Mouse (Mus musculus) CD4-positive helper T cell, adult 2 months (primary cell): Measurements from ENCODE around the gene Tubd1.

Experiments
- DNase-seq: peaks from one replicate; pipeline ENCODE4 v3.0.0-alpha.2; 2012; ENCODE audit warnings: low read depth, missing footprints, low spot score

Gene Tubd1

DNA sequence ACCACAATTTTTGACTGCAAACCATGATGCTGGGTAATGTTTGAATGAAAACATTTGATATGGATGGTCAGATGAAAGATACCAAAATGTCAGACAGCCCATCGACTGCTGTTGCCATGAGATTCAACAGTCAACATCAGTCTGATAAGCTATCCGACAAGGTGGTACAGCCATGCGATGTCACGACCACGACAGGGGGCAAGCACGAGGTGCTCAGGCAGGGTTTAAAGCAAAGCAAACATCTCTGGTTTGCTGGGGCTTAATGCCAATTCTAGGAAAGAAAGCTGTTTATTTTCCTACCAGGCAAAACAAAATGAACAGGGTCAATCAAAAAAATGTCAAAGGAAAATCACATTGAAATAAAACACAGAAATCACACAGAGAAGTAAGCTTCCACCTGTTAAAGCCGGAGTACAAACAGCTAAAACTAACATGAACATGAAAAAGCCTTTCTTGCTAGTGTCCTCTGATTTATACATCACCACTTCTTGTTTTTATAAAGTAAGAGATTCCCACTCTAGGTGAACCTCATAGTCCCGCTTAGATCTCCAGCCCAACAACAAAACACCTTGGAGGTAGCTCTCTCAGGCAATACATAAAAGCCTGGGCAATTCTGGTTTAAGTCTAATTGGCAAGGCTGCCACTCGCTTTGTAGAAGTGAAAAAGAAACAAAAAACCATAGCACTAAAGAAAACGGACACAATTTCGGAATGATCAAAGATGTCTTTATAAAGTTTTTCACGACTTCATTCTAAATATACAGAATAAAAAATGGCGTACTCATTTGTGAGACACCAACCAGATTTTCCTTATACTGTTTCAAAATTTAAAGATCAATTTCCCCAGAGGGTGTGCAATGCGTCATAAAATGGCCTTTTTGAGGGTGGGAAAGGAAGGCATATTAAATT, 39.5 kb downstream of the Tubd1 start:
- peak; percentile 56 for DNase-seq

GRCm38 (mm10) chr11:86584898-86585597, 40.3 kb downstream of the Tubd1 start:
- DNase-seq: peak; percentile 58

- peak; percentile 57 for DNase-seq
Measured at GRCm38 (mm10) chr11:86585598-86585984, 40.8 kb downstream of the Tubd1 start.

GRCm38 (mm10) chr11:86586177-86586867, 41.5 kb downstream of the Tubd1 start:
- DNase-seq: peak; percentile 84

DNA sequence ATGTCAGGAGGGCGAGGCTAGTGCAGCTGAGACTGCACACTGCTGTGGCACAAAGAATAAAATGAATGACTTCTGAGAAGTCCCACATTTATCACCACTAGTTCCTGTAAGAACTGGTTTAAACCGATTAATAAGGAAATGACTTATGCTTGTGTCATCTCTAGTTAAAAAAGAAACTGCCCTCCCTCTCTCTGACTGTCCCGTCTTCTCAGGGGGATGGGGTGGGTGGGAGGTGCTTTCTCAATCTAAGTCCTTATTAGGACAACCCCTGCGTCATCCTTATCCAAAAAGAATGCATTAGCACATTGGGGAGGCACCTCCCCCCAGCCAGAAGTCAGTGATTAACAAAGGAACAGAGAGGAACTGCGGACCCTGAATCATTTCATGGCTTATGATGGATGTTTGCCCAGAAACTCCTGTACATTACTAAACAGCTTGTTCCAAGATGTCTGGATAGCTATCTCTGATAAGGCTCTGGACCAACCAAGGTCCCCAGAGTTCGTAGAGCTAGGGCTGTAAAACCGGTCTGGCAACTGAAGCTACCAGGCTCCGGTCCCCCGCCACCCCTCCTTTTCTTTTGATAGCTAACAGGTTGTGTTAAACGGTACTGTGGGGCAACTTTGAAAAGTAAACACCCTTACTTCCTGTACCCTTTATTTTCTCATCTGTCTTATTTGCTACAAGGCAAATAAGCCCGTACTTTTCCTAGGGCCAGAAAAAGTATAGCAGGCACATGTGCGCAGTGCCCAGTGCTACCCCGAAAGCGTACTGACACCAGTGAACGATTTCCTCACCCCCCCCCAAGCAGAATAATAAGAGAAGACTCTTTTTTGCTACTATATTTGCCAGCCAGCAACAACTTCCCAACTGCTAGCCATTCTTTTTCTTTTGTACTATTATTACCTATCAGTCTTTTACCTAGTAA, 42.3 kb downstream of the Tubd1 start:
- peak; percentile 96 for DNase-seq

GRCm38 (mm10) chr11:86587830-86588229, 43.0 kb downstream of the Tubd1 start:
- peak; percentile 61 for DNase-seq

GRCm38 (mm10) chr11:86588583-86589298, 44.0 kb downstream of the Tubd1 start:
- DNase-seq: peak; percentile 25

GRCm38 (mm10) chr11:86590066-86590465, 45.3 kb downstream of the Tubd1 start:
- peak; percentile 77 for DNase-seq

DNA sequence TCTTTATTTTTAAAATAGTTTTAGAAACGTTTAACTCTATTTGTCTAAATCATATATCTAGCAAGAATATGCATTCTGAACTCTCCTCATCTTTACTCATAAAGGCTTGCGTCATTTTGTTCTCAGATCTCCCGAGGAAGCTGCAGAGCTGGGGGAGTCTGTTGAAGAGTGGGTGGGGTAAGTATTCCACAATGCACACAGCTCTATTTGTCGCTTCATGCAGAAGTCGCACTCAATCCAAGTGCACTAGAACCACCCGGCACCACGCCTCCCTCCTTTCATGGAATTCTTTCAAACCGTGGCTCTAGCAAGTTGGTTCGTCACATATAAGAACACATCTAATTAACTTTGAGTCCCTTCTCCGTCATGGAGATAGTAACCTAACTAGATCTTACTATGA, 45.8 kb downstream of the Tubd1 start:
- DNase-seq: peak; percentile 68

DNA sequence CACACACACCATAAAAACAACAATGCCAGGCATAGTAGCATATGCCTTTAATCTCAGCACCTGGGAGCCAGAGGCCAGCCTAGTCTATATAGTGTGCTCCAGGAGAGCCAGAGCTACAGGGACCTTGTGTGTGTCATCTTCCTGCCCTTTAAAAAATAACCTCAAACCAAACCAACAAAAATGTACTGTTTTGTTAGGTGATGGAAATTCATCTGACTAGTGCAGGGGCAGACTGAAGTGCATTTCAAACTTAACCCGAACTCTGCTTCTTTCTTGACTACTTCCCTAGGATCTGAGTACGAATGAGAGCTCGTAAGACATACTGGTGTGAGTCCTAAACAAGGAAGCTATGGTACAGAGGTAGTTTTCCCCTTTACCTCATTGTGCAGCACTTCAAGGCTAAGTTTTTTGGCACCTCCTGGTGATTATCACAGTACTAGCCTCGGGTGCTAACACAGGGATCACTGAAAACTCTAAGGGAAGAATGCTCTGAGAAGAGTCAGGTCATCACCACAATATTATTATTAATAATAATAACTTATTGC, 46.6 kb downstream of the Tubd1 start:
- peak; percentile 73 for DNase-seq

- DNase-seq: peak; percentile 23
Measured at GRCm38 (mm10) chr11:86591931-86592616, 47.3 kb downstream of the Tubd1 start.

GRCm38 (mm10) chr11:86592993-86593392, 48.2 kb downstream of the Tubd1 start:
- peak; percentile 89 for DNase-seq

- DNase-seq: no peak
Measured at GRCm38 (mm10) chr11:86593443-86593842, 48.7 kb downstream of the Tubd1 start.

DNA sequence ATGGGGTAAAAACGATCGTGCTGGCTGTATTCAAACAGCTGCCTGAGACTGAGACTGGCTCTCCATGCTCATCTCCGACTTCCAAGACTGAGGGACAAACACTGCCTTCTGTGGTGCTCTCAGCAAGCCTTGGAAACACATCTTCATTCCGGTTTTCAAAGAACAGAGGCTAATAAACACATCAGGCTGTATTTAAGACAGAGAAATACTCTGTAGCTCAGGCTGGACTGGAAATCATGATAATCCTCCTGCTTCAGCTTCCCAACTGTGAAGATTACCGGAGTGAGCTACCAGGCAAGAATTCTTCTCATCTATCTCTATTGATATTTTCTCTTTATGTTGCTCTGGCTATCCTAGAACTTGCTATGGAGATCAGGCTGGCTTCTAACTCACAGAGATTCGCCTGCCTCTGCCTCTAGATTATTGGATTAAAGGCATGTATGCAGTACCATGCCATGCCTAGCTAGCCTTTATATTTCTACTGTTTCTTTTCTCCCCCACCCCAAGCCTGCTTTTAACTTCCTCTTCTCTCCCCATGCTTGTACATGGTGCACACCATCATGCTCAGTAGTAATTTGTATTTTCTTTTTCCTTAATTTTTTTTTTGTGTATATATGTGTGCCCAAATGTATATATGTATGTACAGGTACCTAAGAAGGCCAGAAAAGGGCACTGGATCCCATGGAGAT, 49.5 kb downstream of the Tubd1 start:
- DNase-seq: peak; percentile 21

DNA sequence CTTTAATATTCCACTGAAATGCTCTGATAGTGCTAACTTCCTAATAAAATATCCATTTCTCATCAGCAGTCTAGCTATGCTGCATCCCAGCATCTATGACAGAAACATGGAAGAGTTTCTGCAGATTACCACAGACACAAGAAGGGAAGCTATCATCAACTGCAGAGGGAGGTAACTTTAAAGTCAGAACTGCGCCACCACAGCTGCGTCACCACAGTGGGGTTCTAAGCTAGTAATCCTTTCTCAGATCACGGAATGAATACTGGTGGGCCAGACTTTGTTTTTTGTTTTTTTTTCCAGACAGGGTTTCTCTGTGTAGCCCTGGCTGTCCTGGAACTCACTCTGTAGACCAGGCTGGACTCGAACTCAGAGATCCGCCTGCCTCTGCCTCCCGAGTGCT, 50.6 kb downstream of the Tubd1 start:
- DNase-seq: peak; percentile 79

GRCm38 (mm10) chr11:86596187-86596960, 51.6 kb downstream of the Tubd1 start:
- peak; percentile 85 for DNase-seq

- no peak for DNase-seq
Measured at GRCm38 (mm10) chr11:86596976-86597375, 52.2 kb downstream of the Tubd1 start.

GRCm38 (mm10) chr11:86598154-86598553, 53.4 kb downstream of the Tubd1 start:
- no peak for DNase-seq
